Mouse (Mus musculus) CH12.LX (cell line): ENCODE measurements around the gene Nprl3. TPM values are rescaled to one million over a fixed set of nuclear protein-coding genes. Genes with fewer than 3 reads are reported as not detected.

Experiments
- DNase-seq: peaks from one replicate; pipeline ENCODE4 v3.0.0-alpha.2; 2013; ENCODE audit errors: extremely low read depth
- H3K27ac ChIP-seq: 2 replicates; pipeline ENCODE4 v1.5.1; 2012; ENCODE audit warnings: low read depth, mild to moderate bottlenecking, control low read depth, moderate library complexity; ENCODE audit not compliant: insufficient read depth
- H3K27me3 ChIP-seq: replicated peaks from 2 replicates; pipeline ENCODE3; 2012; ENCODE audit warnings: inconsistent platforms
- H3K36me3 ChIP-seq, 2 experiments: replicated peaks in 1 of 2; 2 replicates each; pipeline versions ENCODE3 to v1.6.1; 2012; ENCODE audit warnings: inconsistent platforms in 1 of 2, low read length in 1 of 2, mild to moderate bottlenecking in 1 of 2, mixed read lengths in 1 of 2, moderate library complexity in 1 of 2; ENCODE audit not compliant: control insufficient read depth in 1 of 2, insufficient read depth in 1 of 2
- H3K4me1 ChIP-seq, 2 experiments: 2 replicates each; pipeline ENCODE4 v1.6.1; 2012; ENCODE audit warnings: inconsistent platforms in 1 of 2, moderate library complexity in 1 of 2; ENCODE audit not compliant: insufficient read depth in 2 of 2, control insufficient read depth in 1 of 2
- H3K4me2 ChIP-seq: 2 replicates; pipeline ENCODE4 v1.6.1; 2012; ENCODE audit warnings: low read depth, mild to moderate bottlenecking, control low read depth; ENCODE audit not compliant: poor library complexity, insufficient read depth, severe bottlenecking
- H3K4me3 ChIP-seq, 3 experiments: fragments of 150-350 bp in 1 of 3; sonication (generic) in 1 of 3; replicated peaks in 1 of 3; 2 replicates each; pipeline versions ENCODE3 to v1.5.1; 2011 to 2012; ENCODE audit warnings: low read depth in 2 of 3, low read length in 2 of 3, mild to moderate bottlenecking in 2 of 3, moderate library complexity in 2 of 3, control low read depth in 1 of 3, improper control_type of control experiment in 1 of 3, inconsistent platforms in 1 of 3, mixed read lengths in 1 of 3; ENCODE audit not compliant: poor library complexity in 1 of 3
- H3K79me2 ChIP-seq: replicated peaks from 2 replicates; pipeline ENCODE4 v1.6.1; 2012; ENCODE audit warnings: mild to moderate bottlenecking, moderate library complexity; ENCODE audit not compliant: control insufficient read depth, poor library complexity, insufficient read depth, severe bottlenecking; ENCODE audit errors: extremely low read depth
- H3K9ac ChIP-seq: 2 replicates; pipeline ENCODE4 v1.6.1; 2012; ENCODE audit warnings: low read depth, mild to moderate bottlenecking, control low read depth, moderate library complexity; ENCODE audit not compliant: insufficient read depth
- H3K9me3 ChIP-seq: replicated peaks from 2 replicates; pipeline ENCODE3; 2012; ENCODE audit warnings: low read length, inconsistent platforms, mixed read lengths
- BHLHE40 ChIP-seq: IDR thresholded peaks from 2 replicates; pipeline ENCODE4 v1.6.1; 2011; ENCODE audit warnings: mild to moderate bottlenecking, low read depth, low read length, improper control_type of control experiment
- CHD1 ChIP-seq: IDR thresholded peaks from 2 replicates; pipeline ENCODE4 v1.6.1; 2012; ENCODE audit warnings: low read depth, low read length, improper control_type of control experiment, inconsistent platforms
- CHD2 ChIP-seq: IDR thresholded peaks from 2 replicates; pipeline ENCODE4 v1.6.1; 2011; ENCODE audit warnings: low read length, improper control_type of control experiment
- CTCF ChIP-seq, 2 experiments: IDR thresholded peaks in 1 of 2; conservative IDR thresholded peaks in 1 of 2; 2 replicates each; pipeline ENCODE4 v1.5.1; 2011 to 2012; ENCODE audit warnings: low read depth in 2 of 2, low read length in 2 of 2, improper control_type of control experiment in 1 of 2, inconsistent platforms in 1 of 2, mild to moderate bottlenecking in 1 of 2, moderate library complexity in 1 of 2
- E2F4 ChIP-seq: IDR thresholded peaks from 2 replicates; pipeline ENCODE4 v1.6.1; 2011; ENCODE audit warnings: low read depth, low read length, improper control_type of control experiment; ENCODE audit not compliant: insufficient replicate concordance
- ELF1 ChIP-seq: IDR thresholded peaks from 2 replicates; pipeline ENCODE4 v1.6.1; 2014; ENCODE audit warnings: low read depth, mild to moderate bottlenecking, inconsistent platforms, low read length, improper control_type of control experiment
- EP300 ChIP-seq: IDR thresholded peaks from 2 replicates; pipeline ENCODE4 v1.6.1; 2011; ENCODE audit warnings: low read length, improper control_type of control experiment
- ETS1 ChIP-seq: conservative IDR thresholded peaks from 2 replicates; pipeline ENCODE4 v1.6.1; 2012; ENCODE audit warnings: low read depth, mild to moderate bottlenecking, inconsistent platforms, low read length, improper control_type of control experiment, moderate library complexity
- GABPA ChIP-seq: IDR thresholded peaks from 2 replicates; pipeline ENCODE4 v1.6.1; 2012; ENCODE audit warnings: low read depth, low read length, improper control_type of control experiment, inconsistent platforms; ENCODE audit not compliant: insufficient replicate concordance
- HCFC1 ChIP-seq: IDR thresholded peaks from 2 replicates; pipeline ENCODE4 v1.6.1; 2012; ENCODE audit warnings: low read depth, mild to moderate bottlenecking, inconsistent platforms, low read length, improper control_type of control experiment
- IRF4 ChIP-seq: IDR thresholded peaks from 2 replicates; pipeline ENCODE4 v1.6.1; 2014; ENCODE audit warnings: low read depth, mild to moderate bottlenecking, inconsistent platforms, low read length, improper control_type of control experiment
- JUN ChIP-seq: IDR thresholded peaks from 2 replicates; pipeline ENCODE4 v1.6.1; 2011; ENCODE audit warnings: low read depth, mild to moderate bottlenecking, low read length, improper control_type of control experiment, moderate library complexity; ENCODE audit not compliant: insufficient read depth
- JUND ChIP-seq: conservative IDR thresholded peaks from 2 replicates; pipeline ENCODE4 v1.6.1; 2011; ENCODE audit warnings: low read depth, low read length, improper control_type of control experiment
- KAT2A ChIP-seq: IDR thresholded peaks from 2 replicates; pipeline ENCODE4 v1.6.1; 2012; ENCODE audit warnings: low read length, improper control_type of control experiment, inconsistent platforms; ENCODE audit not compliant: insufficient replicate concordance
- MAFK ChIP-seq: IDR thresholded peaks from 2 replicates; pipeline ENCODE4 v1.6.1; 2011; ENCODE audit warnings: low read length, improper control_type of control experiment; ENCODE audit not compliant: insufficient replicate concordance
- MAX ChIP-seq: IDR thresholded peaks from 2 replicates; pipeline ENCODE4 v1.6.1; 2011; ENCODE audit warnings: low read length, improper control_type of control experiment
- MAZ ChIP-seq: IDR thresholded peaks from 2 replicates; pipeline ENCODE4 v1.6.1; 2012; ENCODE audit warnings: low read depth, mild to moderate bottlenecking, inconsistent platforms, low read length, improper control_type of control experiment, moderate library complexity
- MEF2A ChIP-seq: IDR thresholded peaks from 2 replicates; pipeline ENCODE4 v1.6.1; 2014; ENCODE audit warnings: low read depth, mild to moderate bottlenecking, inconsistent platforms, low read length, improper control_type of control experiment, borderline replicate concordance
- MXI1 ChIP-seq: IDR thresholded peaks from 2 replicates; pipeline ENCODE4 v1.6.1; 2011; ENCODE audit warnings: mild to moderate bottlenecking, low read depth, low read length, improper control_type of control experiment
- MYC ChIP-seq: IDR thresholded peaks from 2 replicates; pipeline ENCODE4 v1.6.1; 2011; ENCODE audit warnings: low read depth, mild to moderate bottlenecking, improper control_type of control experiment, low read length
- NELFE ChIP-seq: IDR thresholded peaks from 2 replicates; pipeline ENCODE4 v1.6.1; 2011; ENCODE audit warnings: low read depth, low read length, improper control_type of control experiment
- NRF1 ChIP-seq: IDR thresholded peaks from 2 replicates; pipeline ENCODE4 v1.6.1; 2014; ENCODE audit warnings: low read depth, mild to moderate bottlenecking, inconsistent platforms, low read length, improper control_type of control experiment, moderate library complexity
- PAX5 ChIP-seq: IDR thresholded peaks from 2 replicates; pipeline ENCODE4 v1.6.1; 2012; ENCODE audit warnings: low read length, inconsistent platforms, mixed read lengths
- POLR2A ChIP-seq: IDR thresholded peaks from 2 replicates; pipeline ENCODE4 v1.6.1; 2011; ENCODE audit warnings: low read depth, mild to moderate bottlenecking, improper control_type of control experiment, low read length
- POLR2AphosphoS2 ChIP-seq: IDR thresholded peaks from 2 replicates; pipeline ENCODE4 v1.6.1; 2011; ENCODE audit warnings: low read depth, low read length, improper control_type of control experiment
- RAD21 ChIP-seq: IDR thresholded peaks from 2 replicates; pipeline ENCODE4 v1.6.1; 2011; ENCODE audit warnings: low read depth, mild to moderate bottlenecking, low read length, improper control_type of control experiment, moderate library complexity
- RCOR1 ChIP-seq: conservative IDR thresholded peaks from 2 replicates; pipeline ENCODE4 v1.6.1; 2012; ENCODE audit warnings: low read depth, mild to moderate bottlenecking, inconsistent platforms, low read length, improper control_type of control experiment
- SIN3A ChIP-seq: IDR thresholded peaks from 2 replicates; pipeline ENCODE4 v1.6.1; 2012; ENCODE audit warnings: low read length, improper control_type of control experiment, inconsistent platforms
- SMC3 ChIP-seq: IDR thresholded peaks from 2 replicates; pipeline ENCODE4 v1.6.1; 2011; ENCODE audit warnings: low read depth, low read length, improper control_type of control experiment
- TBP ChIP-seq: conservative IDR thresholded peaks from 2 replicates; pipeline ENCODE4 v1.6.1; 2011; ENCODE audit warnings: low read depth, low read length, improper control_type of control experiment
- TCF12 ChIP-seq: IDR thresholded peaks from 2 replicates; pipeline ENCODE4 v1.6.1; 2014; ENCODE audit warnings: low read depth, mild to moderate bottlenecking, inconsistent platforms, low read length, improper control_type of control experiment
- UBTF ChIP-seq: IDR thresholded peaks from 2 replicates; pipeline ENCODE4 v1.6.1; 2012; ENCODE audit warnings: low read depth, mild to moderate bottlenecking, inconsistent platforms, low read length, improper control_type of control experiment, moderate library complexity
- USF1 ChIP-seq: IDR thresholded peaks from 2 replicates; pipeline ENCODE4 v1.6.1; 2014; ENCODE audit warnings: low read depth, mild to moderate bottlenecking, inconsistent platforms, low read length, improper control_type of control experiment
- USF2 ChIP-seq: conservative IDR thresholded peaks from 2 replicates; pipeline ENCODE4 v1.6.1; 2011; ENCODE audit warnings: low read depth, low read length, improper control_type of control experiment
- ZC3H11A ChIP-seq: IDR thresholded peaks from 2 replicates; pipeline ENCODE4 v1.6.1; 2012; ENCODE audit warnings: low read depth, mild to moderate bottlenecking, inconsistent platforms, low read length, improper control_type of control experiment
- ZKSCAN1 ChIP-seq: IDR thresholded peaks from 2 replicates; pipeline ENCODE4 v1.6.1; 2012; ENCODE audit warnings: low read depth, inconsistent platforms, low read length, improper control_type of control experiment, borderline replicate concordance
- ZMIZ1 ChIP-seq: IDR thresholded peaks from 2 replicates; pipeline ENCODE4 v1.6.1; 2012; ENCODE audit warnings: low read depth, mild to moderate bottlenecking, inconsistent platforms, low read length, improper control_type of control experiment
- ZNF384 ChIP-seq: IDR thresholded peaks from 2 replicates; pipeline ENCODE4 v1.6.1; 2012; ENCODE audit warnings: low read depth, low read length, improper control_type of control experiment, inconsistent platforms
- dilution Hi-C: fragments of 300-500 bp; cut with MboI; formaldehyde crosslinking; loops from 2 replicates; pipeline ENCODE4 v1.14.3; 2020; ENCODE audit warnings: low sequenced_read_pairs; ENCODE audit not compliant: extremely low pct_unique_long_range_greater_than_20kb, extremely low pct_ligation_motif_present
- in situ Hi-C: fragments of 300-500 bp; cut with MboI; formaldehyde crosslinking; loops from 3 replicates; pipeline ENCODE4 v1.14.3; 2019; ENCODE audit warnings: low sequenced_read_pairs, low pct_ligation_motif_present, low pct_unique_long_range_greater_than_20kb, mixed read lengths
- polyA plus RNA-seq: library from polyadenylated mRNA; unstranded; fragments of >175 nt; gene quantifications from 2 replicates; pipeline ENCODE4 v1.2.1, GENCODE M21; 2012; ENCODE audit warnings: low read depth; ENCODE audit not compliant: insufficient read length
- total RNA-seq, 2 experiments: library from RNA; depleted of rRNA; stranded (reverse); fragments of 300-350 nt in 1 of 2; fragments of >200 nt in 1 of 2; gene quantifications; 2 replicates each; pipeline ENCODE4 v1.2.3; 2012 to 2014

Nprl3 gene
- total RNA-seq (2012; rRNA removed) (51.7 and 58.7 TPM in 2 replicates), total RNA-seq (2014; rRNA removed) (43.1 and 47.9 TPM in 2 replicates), polyA plus RNA-seq (66.8 and 79.8 TPM in 2 replicates)

DNA sequence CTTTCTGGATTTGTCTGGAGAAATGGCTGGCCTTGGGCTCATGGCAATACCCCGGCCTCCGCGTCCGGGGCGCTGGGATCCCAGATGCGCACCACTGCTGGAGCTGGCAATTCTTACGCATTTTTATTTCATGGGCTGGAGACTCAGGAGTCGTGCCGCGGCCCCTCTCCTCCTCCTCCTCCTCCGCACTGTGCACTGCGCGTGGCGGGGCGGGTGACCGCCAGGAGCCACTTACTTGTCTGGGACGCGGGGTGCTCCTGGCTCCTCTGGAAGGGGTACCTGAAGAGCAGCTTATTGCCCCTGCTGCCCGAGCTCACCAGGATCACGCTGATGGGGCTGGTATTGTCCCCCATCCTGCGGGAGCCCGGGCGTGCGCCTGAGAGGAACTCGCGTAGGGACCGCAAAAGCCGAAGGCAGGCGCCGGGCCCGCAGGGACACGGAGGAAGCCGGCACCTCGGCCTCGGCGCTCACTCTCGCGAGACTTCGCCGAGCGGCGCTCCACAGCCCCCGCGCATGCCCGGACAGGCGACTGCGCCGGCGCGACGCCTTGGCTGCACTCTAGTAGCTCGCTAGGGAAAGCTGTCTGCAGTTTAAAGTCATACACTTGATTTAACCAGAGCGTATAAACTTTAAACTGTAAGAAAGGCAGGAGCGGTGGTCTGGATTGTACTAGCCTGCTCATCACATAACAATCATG is at the start of gene Nprl3:
TSS of gene Nprl3 (minus strand) at position 520 of the 697 bp plus-strand sequence.
- DNase-seq: peak; percentile 95
- H3K9ac ChIP-seq: peak within 1 kb of the TSS; percentile 82
- peaks cover 12% of the 10 kb centered on the region for H3K79me2 ChIP-seq
- peak within 1 kb of the TSS; percentile 5; the same call in 1 of the 2 replicates for H3K27ac ChIP-seq
- H3K4me3 ChIP-seq: peak within 1 kb of the TSS; percentile 72 to 92 (median 82)
- H3K4me1 ChIP-seq: peaks cover 17 to 64% of the 10 kb centered on the region in 2 experiments
- H3K9me3 ChIP-seq: no peaks in the 10 kb centered on the region
- peak within 1 kb of the TSS; percentile 70 for H3K4me2 ChIP-seq
- in situ Hi-C loops (no loop called here), dilution Hi-C loops (no loop called here)
- no peaks in the 10 kb centered on the region for H3K27me3 ChIP-seq
- peak; percentile 99 for TF ChIP-seq NELFE
- TF ChIP-seq MAZ: no peak
- TF ChIP-seq MYC: peak; percentile 61; the same call in 1 of the 2 replicates
- TF ChIP-seq MAX: peak; percentile 71
- TF ChIP-seq ELF1: peak; percentile 72; the same call in 1 of the 2 replicates
- no peak for TF ChIP-seq MEF2A
- peak; percentile 90 for TF ChIP-seq TBP
- TF ChIP-seq UBTF: no peak
- peak; percentile 95 for TF ChIP-seq NRF1
- TF ChIP-seq SIN3A: peak; percentile 93
- no peak; the same call in 1 of the 2 replicates for TF ChIP-seq ETS1
- TF ChIP-seq E2F4: no peak
- no peak for TF ChIP-seq EP300
- no peak for TF ChIP-seq JUND
- TF ChIP-seq KAT2A: 0 out of 2 replicates have a peak, but pooled peaks have one; percentile 63
- TF ChIP-seq POLR2A: peak; percentile 100
- TF ChIP-seq CHD1: no peak
- TF ChIP-seq RAD21: no peak
- peak; percentile 81 for TF ChIP-seq POLR2AphosphoS2
- TF ChIP-seq ZNF384: no peak
- peak; percentile 99 for TF ChIP-seq CHD2
- no peak for TF ChIP-seq CTCF (conservative IDR thresholded peaks at IDR 0.05 in 1 of 2, IDR thresholded peaks at IDR 0.05 in 1 of 2; ENCODE audit: low read depth in 2 of 2, low read length in 2 of 2)
- TF ChIP-seq JUN: no peak
- peak; percentile 96 for TF ChIP-seq ZMIZ1
- TF ChIP-seq ZKSCAN1: no peak
- 0 out of 2 replicates have a peak, but pooled peaks have one; percentile 17 for TF ChIP-seq BHLHE40
- TF ChIP-seq MXI1: peak; percentile 25; the same call in 1 of the 2 replicates
- no peak; the same call in 1 of the 2 replicates for TF ChIP-seq ZC3H11A
- peak; percentile 81 for TF ChIP-seq HCFC1
- no peak for TF ChIP-seq USF1
- TF ChIP-seq IRF4: peak; percentile 26; the same call in 1 of the 2 replicates
- no peak; the same call in 1 of the 2 replicates for TF ChIP-seq GABPA
- TF ChIP-seq TCF12: peak; percentile 96
- no peak for TF ChIP-seq USF2
- no peak for TF ChIP-seq SMC3
- TF ChIP-seq MAFK: no peak
- TF ChIP-seq RCOR1: no peak
- no peak for TF ChIP-seq PAX5
- H3K36me3 ChIP-seq: peaks cover 7 to 27% of the 10 kb centered on the region in 2 experiments
